In genomic region chr5:151137311-151137710, GRCm38 (mm10) we compare ENCODE assay signal across 15 mouse cellular contexts.
"Had no signal": no experiment of that assay in that cellular context is flagged by ENCODE, and none has a peak within 500 bp of the region (broad histone marks: within the 10 kb centered on the region; RNA-seq: fewer than 3 reads in every experiment).

No protein-coding gene starts in this region.

- H3K9ac ChIP-seq: limb, embryonic 15.5 days; liver, embryonic 12.5 days; lung, embryonic 14.5 days; neural tube, embryonic 13.5 days had no signal

- ATAC-seq: intestine, embryonic 16.5 days had no signal

- H3K4me3 ChIP-seq: limb, embryonic 15.5 days; liver, embryonic 12.5 days; midbrain, embryonic 10.5 days; neural tube, embryonic 13.5 days had no signal

- H3K9me3 ChIP-seq: limb, embryonic 15.5 days; liver, embryonic 12.5 days; neural tube, embryonic 13.5 days had no signal

- DNase-seq: kidney, adult 2 months; kidney, postnatal 36 days; left cerebral cortex, postnatal 4 days; lung, embryonic 14.5 days; lung, postnatal 10 days; lung, postnatal 4 days; midbrain, embryonic 14.5 days; retina, postnatal 1 day; right cerebral cortex, postnatal 14 days; thymus, postnatal 4 days had no signal

- H3K36me3 ChIP-seq: limb, embryonic 15.5 days; liver, embryonic 12.5 days; midbrain, embryonic 10.5 days; neural tube, embryonic 13.5 days had no signal

- H3K27ac ChIP-seq: liver, embryonic 12.5 days; midbrain, embryonic 10.5 days; neural tube, embryonic 13.5 days had no signal

- H3K4me2 ChIP-seq: limb, embryonic 15.5 days; liver, embryonic 12.5 days; lung, embryonic 14.5 days; neural tube, embryonic 13.5 days had no signal

- H3K27me3 ChIP-seq: limb, embryonic 15.5 days; liver, embryonic 12.5 days; neural tube, embryonic 13.5 days had no signal
